Mouse (Mus musculus): ENCODE data around the gene Plac1.

DNA sequence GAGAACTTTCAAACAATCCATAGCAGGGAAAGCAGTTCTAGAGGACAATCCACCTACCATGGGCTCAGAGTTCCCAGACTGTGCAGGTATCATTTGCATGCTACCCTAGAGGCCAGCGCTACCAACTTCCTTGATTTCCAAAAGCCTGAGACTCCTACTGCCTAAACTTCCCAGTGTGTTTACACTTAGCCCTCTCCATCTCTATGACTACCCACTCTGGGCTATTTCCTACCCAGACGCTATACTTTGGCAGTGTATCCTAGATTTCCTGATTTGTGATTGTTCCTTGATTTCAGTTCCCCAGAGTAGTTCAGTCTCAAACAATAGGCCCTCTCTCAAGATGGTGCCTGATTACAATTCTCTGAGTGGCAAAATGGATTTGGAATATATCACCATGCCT lies 132.8 kb downstream of the Plac1 start:
- TF ChIP-seq CTCF (IDR thresholded peaks at IDR 0.05; ENCODE audit: extremely low read depth, insufficient read depth, low read length) (no peak), POLR2A (IDR thresholded peaks at IDR 0.05; ENCODE audit: extremely low read depth, insufficient read depth, low read length) (no peak)

All from cortical plate, adult 2 months (tissue).